Mouse (Mus musculus) effector memory CD4-positive, alpha-beta T cell, adult 7 months (primary cell): ENCODE measurements around the gene Kcnq2. TPM values are rescaled to one million over a fixed set of nuclear protein-coding genes. Genes with fewer than 3 reads are reported as not detected.

Experiments
- polyA plus RNA-seq: library from polyadenylated mRNA; unstranded; fragments of 100-300 nt; shearing (Covaris generic); gene quantifications from one replicate; pipeline ENCODE4 v1.2.1, GENCODE M21; 2017

Kcnq2 gene
- polyA plus RNA-seq: 0.05 TPM

GRCm38 (mm10) chr2:181134591-181135445 lies at the start of gene Kcnq2:
Gene Kcnq2 (minus strand): TSS chr2:181135300.

DNA sequence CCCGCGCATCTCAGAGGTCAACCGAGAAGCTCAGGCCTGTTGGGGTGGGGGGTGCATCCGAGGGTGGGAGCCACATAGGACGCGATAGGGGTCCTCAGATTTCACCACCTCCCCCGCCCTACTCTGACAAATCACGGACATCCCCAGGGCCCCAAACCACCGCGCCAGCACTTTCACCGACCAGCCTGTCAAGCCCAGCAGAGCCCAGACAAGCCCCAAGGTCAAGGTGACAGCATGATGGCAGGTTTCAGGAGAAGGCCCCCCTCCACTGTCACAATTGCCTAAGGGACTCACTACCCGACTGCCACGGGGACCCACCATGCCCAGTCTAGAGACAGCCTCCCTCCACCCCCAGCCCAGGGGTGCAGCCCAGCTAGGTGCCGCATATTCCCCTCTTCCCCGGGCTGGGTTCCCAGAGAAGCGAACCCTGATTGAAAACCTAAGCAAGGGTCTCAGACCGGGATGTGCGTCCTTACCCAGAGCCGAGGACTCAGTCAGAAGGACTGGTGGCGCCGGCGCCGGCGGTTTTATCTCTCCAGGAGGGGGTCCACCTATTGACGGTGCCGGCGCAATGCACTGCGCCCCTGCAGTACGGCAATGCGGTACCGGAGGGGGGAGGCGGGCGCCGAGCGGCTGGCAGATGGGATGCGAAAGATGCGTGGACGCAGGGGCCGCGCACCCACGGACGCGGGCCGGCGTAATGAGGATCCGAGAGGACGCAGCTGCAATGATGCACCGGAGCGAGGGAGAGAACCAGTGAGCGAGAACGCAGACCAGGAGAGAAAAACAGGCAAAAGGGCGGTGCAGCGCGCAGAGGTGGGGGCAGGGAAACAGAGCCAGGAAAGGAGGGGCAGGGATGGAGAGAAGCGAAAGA lies 21.4 kb upstream of the Kcnq2 start, which contains the start of gene Eef1a2:
TSS of gene Eef1a2 (minus strand) at position 767 of the 874 bp plus-strand sequence.

GRCm38 (mm10) chr2:181043437-181043836 lies 91.7 kb downstream of the Kcnq2 start, which contains the start of gene Chrna4:
Gene Chrna4 (minus strand): TSS chr2:181043546.

Other genes starting within 250 kb of the Kcnq2 start
- 97.8 TPM for gene Ythdf1, start 214.4 kb downstream of the Kcnq2 start, polyA plus RNA-seq
- 0.33 TPM for gene Birc7, start 206.3 kb downstream of the Kcnq2 start, polyA plus RNA-seq
- not detected for gene Nkain4, start 180.6 kb downstream of the Kcnq2 start, polyA plus RNA-seq
- gene Arfgap1, start 168.1 kb downstream of the Kcnq2 start, polyA plus RNA-seq: 57.8 TPM
- gene Col20a1, start 148.8 kb downstream of the Kcnq2 start, polyA plus RNA-seq: 1.5 TPM
- not detected for gene Chrna4, start 91.8 kb downstream of the Kcnq2 start, polyA plus RNA-seq
- gene Eef1a2, start 21.7 kb upstream of the Kcnq2 start, polyA plus RNA-seq: not detected
- gene Ppdpf, start 51.9 kb upstream of the Kcnq2 start, polyA plus RNA-seq: 94.3 TPM
- gene Ptk6, start 67.5 kb upstream of the Kcnq2 start, polyA plus RNA-seq: not detected
- gene Srms, start 77.9 kb upstream of the Kcnq2 start, polyA plus RNA-seq: 0.15 TPM
- not detected for gene Fndc11, start 84.7 kb upstream of the Kcnq2 start, polyA plus RNA-seq
- 17.3 TPM for gene Helz2, start 106.7 kb upstream of the Kcnq2 start, polyA plus RNA-seq
- gene Gmeb2, start 152.7 kb upstream of the Kcnq2 start, polyA plus RNA-seq: 30.3 TPM
- gene Stmn3, start 179.2 kb upstream of the Kcnq2 start, polyA plus RNA-seq: not detected
- 74.3 TPM for gene Rtel1, start 184.4 kb upstream of the Kcnq2 start, polyA plus RNA-seq
- gene Zgpat, start 229.6 kb upstream of the Kcnq2 start, polyA plus RNA-seq: 104 TPM
- 124 TPM for gene Arfrp1, start 230.1 kb upstream of the Kcnq2 start, polyA plus RNA-seq
- gene Lime1, start 244.8 kb upstream of the Kcnq2 start, polyA plus RNA-seq: 350 TPM